ENCODE assay signal across 8 mouse cellular contexts in the genomic region with DNA sequence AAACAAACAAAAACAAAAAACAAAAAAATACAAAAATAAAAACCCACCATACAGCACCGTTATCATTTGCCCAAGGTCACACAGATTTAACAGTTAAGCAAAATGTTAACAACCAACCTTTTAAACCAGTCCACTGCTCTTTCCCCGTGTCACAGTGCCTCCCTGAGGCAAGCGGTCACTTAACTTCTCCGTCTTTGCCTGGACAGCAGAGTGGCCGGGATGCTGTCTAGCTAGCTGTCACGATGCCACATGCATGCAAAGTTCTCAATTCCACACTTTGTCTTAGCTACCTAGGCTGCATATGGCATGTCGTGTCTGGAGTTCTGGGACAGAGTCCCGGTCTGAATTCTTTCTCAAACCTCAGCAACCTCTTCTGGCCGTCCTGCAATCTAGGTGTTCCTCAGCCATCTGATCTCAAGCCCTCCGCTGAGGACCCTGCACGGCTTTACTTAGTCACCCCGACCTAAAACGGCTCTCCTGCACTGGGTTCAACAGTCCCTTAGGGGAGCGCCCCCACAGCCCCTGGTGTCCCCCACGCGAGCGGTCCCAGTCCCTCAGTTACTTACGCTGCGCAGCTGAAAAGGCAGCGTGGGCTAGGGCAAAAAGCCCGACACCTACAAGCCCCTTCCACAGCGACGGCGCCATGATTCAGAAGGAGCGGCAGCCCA. TPM values are rescaled to one million over a fixed set of nuclear protein-coding genes. Genes with fewer than 3 reads are reported as not detected.
DNase-seq lines count a peak whose midpoint lies in the region; ATAC-seq lines count a peak whose summit lies in the region.

No protein-coding gene starts in this region.

- peak; percentile 48 for ATAC-seq in heart, embryonic 15.5 days (replicated peaks; ENCODE audit: insufficient number of reproducible peaks, insufficient read depth, low FRiP score, low read depth)

- no peaks in the 10 kb centered on the region for H3K9me3 ChIP-seq in heart, embryonic 15.5 days (replicated peaks)
- H3K9me3 ChIP-seq in megakaryocyte, embryonic 14.5 days, result no peaks in the 10 kb centered on the region

- no peaks in the 10 kb centered on the region for H3K27me3 ChIP-seq in heart, embryonic 15.5 days
- H3K27me3 ChIP-seq in megakaryocyte, embryonic 14.5 days (replicated peaks), result peaks cover 10% of the 10 kb centered on the region

- peak overlapping the region; percentile 66 for H3K4me2 ChIP-seq in heart, embryonic 15.5 days

- no peaks in the 10 kb centered on the region for H3K4me1 ChIP-seq in brown adipose tissue, adult 24 weeks (ENCODE audit: control insufficient read depth, insufficient read depth, insufficient read length, low read length)
- 0 out of 2 replicates have a peak, but pooled peaks cover 5% of the 10 kb centered on the region for H3K4me1 ChIP-seq in heart, embryonic 15.5 days (replicated peaks)
- H3K4me1 ChIP-seq in megakaryocyte, embryonic 14.5 days, result peaks cover 17% of the 10 kb centered on the region

- peak overlapping the region; percentile 71 for H3K27ac ChIP-seq in brown adipose tissue, adult 24 weeks (replicated peaks; ENCODE audit: low read depth, low read length)
- peak overlapping the region; percentile 79 for H3K27ac ChIP-seq in heart, embryonic 15.5 days

- peak overlapping the region; percentile 94 for H3K4me3 ChIP-seq in brown adipose tissue, adult 24 weeks (ENCODE audit: insufficient read depth, low read depth, low read length)
- peak overlapping the region; percentile 85 for H3K4me3 ChIP-seq in heart, embryonic 15.5 days
- H3K4me3 ChIP-seq in megakaryocyte, embryonic 14.5 days (replicated peaks), result peak overlapping the region; percentile 94

- H3K36me3 ChIP-seq in heart, embryonic 15.5 days, result no peaks in the 10 kb centered on the region
- peaks cover 13% of the 10 kb centered on the region for H3K36me3 ChIP-seq in megakaryocyte, embryonic 14.5 days (replicated peaks; ENCODE audit: low read length)

- 12% methylated on average over 25 of the region's 25 CpGs for WGBS in heart, embryonic 15.5 days

- H3K9ac ChIP-seq in heart, embryonic 15.5 days, result peak overlapping the region; percentile 79

- peak; percentile 11 for DNase-seq in ovary, postnatal 36 days (ENCODE audit: low spot score)
- DNase-seq in ovary, adult 18-20 months (ENCODE audit: low spot score), result no peak
- peak; percentile 36 to 52 for DNase-seq in kidney, postnatal 4 days
- peak; percentile 44 for DNase-seq in testis, postnatal 10 days (ENCODE audit: low spot score)
- no peak for DNase-seq in layer of hippocampus, adult 18-20 months (ENCODE audit: low spot score in 2 of 2)

RNA-seq across cellular contexts. Expression of a gene that starts 0.5 kb away (rescaled TPM):
- polyA plus RNA-seq in brown adipose tissue, adult 24 weeks (2012; ENCODE audit: insufficient read depth, insufficient read length, missing spikeins), result 40.7 and 48.3 TPM in 2 replicates
- 22.2 and 23.0 TPM in 2 replicates for polyA plus RNA-seq in heart, embryonic 15.5 days (2015; fragmentation: Nextera tagmentation; extraction: Ambion mirVana)
- 0.57 TPM in 1 of 2 replicates, not detected in the other for polyA plus RNA-seq in megakaryocyte, embryonic 14.5 days (2012; ENCODE audit: insufficient read depth, low replicate concordance)
- 10 to 100 TPM; 24.7 to 25.6 TPM for total RNA-seq in layer of hippocampus, adult 18-20 months (2021)

RNA-seq across cellular contexts. Expression of a gene that starts 12.2 kb away (rescaled TPM):
- 15.4 and 18.2 TPM in 2 replicates for polyA plus RNA-seq in brown adipose tissue, adult 24 weeks (2012; ENCODE audit: insufficient read depth, insufficient read length, missing spikeins)
- 7.2 and 8.5 TPM in 2 replicates for polyA plus RNA-seq in heart, embryonic 15.5 days (2015; fragmentation: Nextera tagmentation; extraction: Ambion mirVana)
- polyA plus RNA-seq in megakaryocyte, embryonic 14.5 days (2012; ENCODE audit: insufficient read depth, low replicate concordance), result 41.0 and 51.9 TPM in 2 replicates
- total RNA-seq in layer of hippocampus, adult 18-20 months (2021), result 100 to 1,000 TPM; 105 to 117 TPM

RNA-seq across cellular contexts. Expression of a gene that starts 47.9 kb away (rescaled TPM):
- polyA plus RNA-seq in brown adipose tissue, adult 24 weeks (2012; ENCODE audit: insufficient read depth, insufficient read length, missing spikeins), result not detected in 2 replicates
- 0.18 TPM in 1 of 2 replicates, not detected in the other for polyA plus RNA-seq in heart, embryonic 15.5 days (2015; fragmentation: Nextera tagmentation; extraction: Ambion mirVana)
- polyA plus RNA-seq in megakaryocyte, embryonic 14.5 days (2012; ENCODE audit: insufficient read depth, low replicate concordance), result not detected in 2 replicates
- not detected for total RNA-seq in layer of hippocampus, adult 18-20 months (2021)

Comparison
In these comparisons a context has a peak if more than half of its experiments do, and no peak if none do; other contexts are left out.
1. DNase-seq: peak in ovary, postnatal 36 days (single experiment), kidney, postnatal 4 days (2 of 2) and testis, postnatal 10 days (single experiment); none in ovary, adult 18-20 months (single experiment) and layer of hippocampus, adult 18-20 months (0 of 2).
2. RNA of a gene that starts 0.5 kb away (polyA plus RNA-seq): 40.7 to 48.3 TPM in brown adipose tissue, adult 24 weeks and 22.2 to 23.0 TPM in heart, embryonic 15.5 days; 0.57 TPM in megakaryocyte, embryonic 14.5 days; every median in the first group is over 10 times any median in the second.
3. Peak in every context shown above with its lines, with median percentiles within 50 percentile points of each other: H3K4me3 ChIP-seq.